Mouse (Mus musculus) regulatory T cell (primary cell): Measurements from ENCODE around the gene Cops7a.

Experiments used
- in situ Hi-C: fragments of 300-600 bp; cut with MboI, MseI; formaldehyde crosslinking; loops from one replicate; pipeline ENCODE4 v1.15.1; 2025; ENCODE audit warnings: high pct_unique_total_duplicates

Gene Cops7a

DNA sequence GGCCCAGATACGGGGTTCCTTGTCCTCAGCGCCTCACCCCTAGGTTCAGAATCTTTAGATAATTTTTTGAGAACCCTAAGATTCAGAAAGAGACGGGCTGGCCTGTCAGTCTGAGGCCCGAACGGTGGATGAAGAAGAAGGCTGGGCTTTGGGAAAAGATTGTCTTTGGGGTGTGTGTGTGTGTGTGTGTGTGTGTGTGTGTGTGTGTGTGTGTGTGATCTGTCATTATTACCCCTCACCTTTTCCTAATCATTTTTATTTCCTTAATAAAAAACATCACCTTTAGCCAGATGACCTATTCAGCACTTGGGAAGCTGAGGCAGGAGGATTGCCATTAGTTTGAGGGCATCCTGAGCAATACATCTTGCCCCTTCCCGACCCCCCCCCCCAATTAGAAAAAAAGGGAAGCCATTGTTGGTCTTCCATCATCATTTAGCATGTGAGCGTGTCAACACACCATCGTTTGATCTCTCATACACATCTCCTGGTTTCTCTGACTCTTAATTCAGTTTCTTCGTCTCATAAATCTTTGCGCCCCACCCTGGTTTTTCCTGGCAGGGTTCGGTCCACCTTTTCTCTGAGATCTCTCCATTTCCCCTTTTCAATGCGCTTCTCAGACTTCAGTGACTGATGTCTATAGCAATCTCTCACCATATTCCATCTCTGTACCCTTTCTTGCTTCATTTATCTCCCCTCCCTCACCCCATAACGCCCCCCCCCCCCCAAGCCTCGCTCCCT lies 46.3 kb downstream of the Cops7a start:
- in situ Hi-C loops = loop anchor here (10.0 kb wide), 1 partner anchor 506 kb away; no protein-coding TSS in a partner anchor

DNA sequence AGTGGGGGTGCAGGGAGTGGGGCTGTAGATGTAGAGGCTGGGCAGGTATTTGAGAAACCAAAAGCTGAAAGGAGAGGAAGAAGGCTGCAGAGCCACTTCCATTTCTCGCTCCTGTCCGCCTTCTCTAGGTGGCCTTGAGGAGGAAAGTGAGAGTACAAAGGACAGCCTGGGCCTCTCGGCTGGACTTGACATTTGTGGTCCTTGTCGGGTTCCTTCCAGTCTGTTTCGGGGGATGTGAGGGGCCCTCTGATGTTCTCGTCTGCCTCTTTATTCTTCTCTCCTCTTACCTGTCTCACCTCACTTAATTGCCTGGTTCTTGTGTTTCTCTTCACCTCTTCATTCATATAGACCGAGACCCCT lies 47.0 kb downstream of the Cops7a start:
- in situ Hi-C loops = loop anchor here (10.0 kb wide), 1 partner anchor 506 kb away; no protein-coding TSS in a partner anchor

GRCm38 (mm10) chr6:124917518-124918330 lies 47.6 kb downstream of the Cops7a start:
- in situ Hi-C loops = loop anchor here (10.0 kb wide), 1 partner anchor 507 kb away; no protein-coding TSS in a partner anchor

- in situ Hi-C loops = loop anchor here (10.0 kb wide), 1 partner anchor 508 kb away; no protein-coding TSS in a partner anchor
Measured at GRCm38 (mm10) chr6:124916695-124917517, 48.4 kb downstream of the Cops7a start.

GRCm38 (mm10) chr6:124915942-124916694 lies 49.2 kb downstream of the Cops7a start:
- in situ Hi-C loops = loop anchor here (10.0 kb wide), 1 partner anchor 509 kb away; no protein-coding TSS in a partner anchor

GRCm38 (mm10) chr6:124915160-124915941 lies 50.0 kb downstream of the Cops7a start:
- in situ Hi-C loops = loop anchor here (10.0 kb wide), 1 partner anchor 509 kb away; no protein-coding TSS in a partner anchor

DNA sequence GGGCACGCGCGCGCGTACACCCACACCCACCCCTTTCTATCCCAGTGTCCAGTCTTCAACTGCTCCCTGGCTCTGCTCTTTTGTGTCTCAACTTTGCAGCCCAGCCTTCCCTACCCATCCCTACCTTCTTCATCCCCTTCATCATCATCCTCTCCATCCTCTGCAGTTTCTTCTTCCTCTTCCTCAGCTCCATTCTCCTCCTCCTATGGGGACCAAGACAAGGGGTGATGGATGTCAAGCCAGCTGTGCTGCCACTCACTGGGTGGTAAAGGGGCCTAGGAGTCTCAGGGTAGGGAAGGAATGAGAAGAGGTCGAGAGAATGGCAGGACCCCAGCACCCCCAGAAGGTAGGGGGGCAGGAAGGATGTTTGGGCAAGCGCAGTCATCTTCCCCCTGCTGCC lies 50.8 kb downstream of the Cops7a start:
- in situ Hi-C loops = loop anchor here (10.0 kb wide), 1 partner anchor 510 kb away; no protein-coding TSS in a partner anchor

- in situ Hi-C loops = loop anchor here (10.0 kb wide), 1 partner anchor 511 kb away; no protein-coding TSS in a partner anchor
Measured at GRCm38 (mm10) chr6:124913721-124914285, 51.5 kb downstream of the Cops7a start.

DNA sequence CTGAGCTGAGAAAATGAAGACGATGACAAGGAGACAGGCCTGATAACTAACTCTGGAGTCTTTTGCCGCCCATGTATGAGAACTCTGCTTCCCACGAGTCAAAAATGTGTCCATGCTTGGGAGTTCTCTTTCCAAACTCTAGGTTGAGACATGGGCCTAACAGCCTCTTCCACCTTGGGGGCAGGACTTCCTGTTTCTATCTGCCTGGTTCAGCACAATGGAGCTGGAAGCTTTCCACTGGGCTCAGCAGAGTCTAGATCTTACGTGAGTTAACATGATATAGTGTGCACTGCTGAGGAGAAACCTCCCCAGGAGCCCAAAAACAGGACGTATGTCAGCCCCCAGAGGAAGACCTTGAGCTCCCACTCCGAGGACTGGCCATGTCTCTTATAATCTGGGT lies 52.1 kb downstream of the Cops7a start:
- in situ Hi-C loops = loop anchor here (10.0 kb wide), 1 partner anchor 512 kb away; no protein-coding TSS in a partner anchor

DNA sequence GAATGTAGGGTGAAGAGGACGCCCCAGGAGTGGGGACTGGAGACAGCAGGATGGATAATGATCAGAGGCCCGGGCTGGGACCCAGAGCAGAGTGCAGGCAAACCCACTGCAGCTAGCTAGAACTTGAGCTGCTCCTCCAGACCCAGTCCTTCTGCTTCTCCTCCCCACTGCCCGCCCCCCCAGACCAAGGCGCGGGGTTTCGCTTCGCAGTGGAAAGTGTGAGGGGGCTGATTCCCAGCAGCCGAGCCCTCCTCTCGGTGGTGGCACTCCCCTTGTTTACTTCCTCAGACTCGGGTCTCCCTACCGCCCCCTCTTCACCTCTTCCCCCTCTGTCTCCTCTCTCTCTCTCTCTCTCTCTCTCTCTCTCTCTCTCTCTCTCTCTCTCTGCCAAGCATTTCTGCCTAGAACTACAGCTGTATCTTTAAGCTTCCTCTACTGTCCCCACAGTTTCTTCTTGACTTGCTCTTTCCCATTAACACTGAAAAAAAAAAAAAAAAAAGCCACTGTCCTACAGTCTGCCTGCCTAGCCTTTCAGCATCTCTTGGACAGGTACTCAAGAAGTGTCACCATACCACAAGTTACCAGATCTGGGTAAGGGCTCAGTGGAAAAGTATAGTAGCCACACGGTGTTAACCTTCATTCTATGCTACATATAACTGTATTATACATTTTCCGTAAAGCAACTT lies 53.7 kb downstream of the Cops7a start, which contains the start of gene Lag3:
TSS of gene Lag3 (minus strand) at position 173 of the 686 bp plus-strand sequence.
- in situ Hi-C loops = loop anchor here (10.0 kb wide), 1 partner anchor 513 kb away; no protein-coding TSS in a partner anchor

DNA sequence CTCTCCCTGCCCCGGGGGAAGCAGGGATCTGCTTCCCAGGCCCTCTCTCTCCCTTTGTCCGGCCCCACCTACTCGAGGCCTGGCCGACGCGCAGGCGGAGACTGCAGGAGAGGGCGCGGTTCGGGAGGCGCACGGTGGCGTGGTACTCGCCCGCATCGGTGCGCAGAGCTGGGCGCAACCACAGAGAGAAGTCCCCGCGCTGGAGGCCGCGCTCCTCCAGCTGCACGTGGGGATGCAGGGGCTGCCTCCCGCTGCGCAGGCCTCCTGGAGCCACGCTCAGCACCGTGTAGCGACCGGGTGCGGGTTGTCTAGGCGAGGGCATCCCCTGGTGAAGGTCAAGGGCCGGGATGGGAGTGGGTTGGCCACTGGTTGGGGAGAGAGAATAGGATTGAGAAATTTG lies 55.3 kb downstream of the Cops7a start:
- in situ Hi-C loops = loop anchor here (10.0 kb wide), 1 partner anchor 515 kb away; no protein-coding TSS in a partner anchor
